ENCODE assay signal across 8 mouse cellular contexts in genomic region chr14:33639357-33639756, GRCm38 (mm10). TPM values are rescaled to one million over a fixed set of nuclear protein-coding genes. Genes with fewer than 3 reads are reported as not detected.
A peak's percentile ranks its signal among the peaks of the same experiment; 100 is the strongest.
DNase-seq lines count a peak whose midpoint lies in the region; ATAC-seq and TF ChIP-seq lines count a peak whose summit lies in the region.

No protein-coding gene starts in this region.

- no peak overlapping the region for H3K4me3 ChIP-seq in cerebellum, adult 2 months (replicated peaks; ENCODE audit: insufficient read depth, low read depth, low read length)
- no peak overlapping the region for H3K4me3 ChIP-seq in kidney, postnatal 0 days (replicated peaks; ENCODE audit: low read depth, low read length)

- H3K9ac ChIP-seq in kidney, postnatal 0 days (ENCODE audit: low read depth, low read length), result no peak overlapping the region

- no peaks in the 10 kb centered on the region for H3K27me3 ChIP-seq in cerebellum, adult 2 months (ENCODE audit: control insufficient read depth, insufficient read depth, low read length)
- H3K27me3 ChIP-seq in kidney, postnatal 0 days (ENCODE audit: insufficient read depth, low read length), result no peaks in the 10 kb centered on the region

- DNase-seq in cerebellum, adult 2 months, result no peak
- no peak for DNase-seq in cerebellum, adult 9-10 months
- DNase-seq in kidney, postnatal 0 days (ENCODE audit: low spot score), result peak; percentile 22
- DNase-seq in kidney, postnatal 4 days, result no peak
- peak; percentile 40 to 41 for DNase-seq in right cerebral cortex, adult 2 months (ENCODE audit: low spot score in 2 of 2)
- DNase-seq in right cerebral cortex, postnatal 14 days, result no peak
- DNase-seq in telencephalon, adult 2 months (ENCODE audit: low read depth, low spot score), result peak; percentile 26

- no peak overlapping the region for H3K4me2 ChIP-seq in kidney, postnatal 0 days (ENCODE audit: low read length)

- H3K36me3 ChIP-seq in kidney, postnatal 0 days (ENCODE audit: insufficient read depth, low read length), result no peaks in the 10 kb centered on the region

- WGBS in cerebellum, adult 2 months, result 79% methylated on average over 5 of the region's 5 CpGs
- 74% methylated on average over 5 of the region's 5 CpGs for WGBS in kidney, postnatal 0 days

- no peaks in the 10 kb centered on the region for H3K4me1 ChIP-seq in cerebellum, adult 2 months (ENCODE audit: control insufficient read depth, insufficient read depth, low read length)
- no peaks in the 10 kb centered on the region for H3K4me1 ChIP-seq in kidney, postnatal 0 days (replicated peaks; ENCODE audit: insufficient read depth, low read length)

- TF ChIP-seq POLR2A in cerebellum, adult 2 months (IDR thresholded peaks at IDR 0.05; ENCODE audit: borderline replicate concordance, insufficient read depth, low read length), result no peak

- peak; percentile 23; the same call in 1 of the 2 replicates for TF ChIP-seq CTCF in cerebellum, adult 2 months (IDR thresholded peaks at IDR 0.05; ENCODE audit: borderline replicate concordance, insufficient read depth, low read depth, low read length)
- peak; percentile 65 for TF ChIP-seq CTCF in kidney, postnatal 0 days (IDR thresholded peaks at IDR 0.05; ENCODE audit: low read depth)

- H3K9me3 ChIP-seq in kidney, postnatal 0 days (replicated peaks; ENCODE audit: low read length), result no peaks in the 10 kb centered on the region

- no peak overlapping the region for H3K27ac ChIP-seq in cerebellum, adult 2 months (ENCODE audit: insufficient read depth, low read length)
- no peak overlapping the region for H3K27ac ChIP-seq in kidney, postnatal 0 days

- ATAC-seq in kidney, postnatal 0 days (replicated peaks; ENCODE audit: low FRiP score, low read depth), result no peak
- no peak for ATAC-seq in monocyte, adult 5-6 weeks (replicated peaks; ENCODE audit: insufficient number of reproducible peaks, low FRiP score, low TSS enrichment, poor library complexity, severe bottlenecking)

RNA-seq across cellular contexts. Expression of gene Ptpn20, which starts 50.4 kb away (rescaled TPM):
- 0.08 and 0.10 TPM in 2 replicates for polyA plus RNA-seq in cerebellum, adult 2 months (2012; rRNA removed)
- not detected in 2 replicates for polyA plus RNA-seq in kidney, postnatal 0 days (2015; fragmentation: Nextera tagmentation; extraction: Ambion mirVana)
- 0.19 to 1.3 TPM in 2 of 3 replicates, not detected in the other for total RNA-seq in monocyte, adult 5-6 weeks (2017)

Comparison
In these comparisons a context has a peak if more than half of its experiments do, and no peak if none do; other contexts are left out.
1. DNase-seq: peak in kidney, postnatal 0 days (single experiment), right cerebral cortex, adult 2 months (2 of 2) and telencephalon, adult 2 months (single experiment); none in cerebellum, adult 2 months (0 of 2), cerebellum, adult 9-10 months (single experiment), kidney, postnatal 4 days (0 of 2) and right cerebral cortex, postnatal 14 days (single experiment).